Mouse (Mus musculus): ENCODE data around the gene Utp4. TPM values are rescaled to one million over a fixed set of nuclear protein-coding genes. Genes with fewer than 3 reads are reported as not detected.

Utp4 gene
- polyA plus RNA-seq, 1 experiment: 67.3 TPM

DNA sequence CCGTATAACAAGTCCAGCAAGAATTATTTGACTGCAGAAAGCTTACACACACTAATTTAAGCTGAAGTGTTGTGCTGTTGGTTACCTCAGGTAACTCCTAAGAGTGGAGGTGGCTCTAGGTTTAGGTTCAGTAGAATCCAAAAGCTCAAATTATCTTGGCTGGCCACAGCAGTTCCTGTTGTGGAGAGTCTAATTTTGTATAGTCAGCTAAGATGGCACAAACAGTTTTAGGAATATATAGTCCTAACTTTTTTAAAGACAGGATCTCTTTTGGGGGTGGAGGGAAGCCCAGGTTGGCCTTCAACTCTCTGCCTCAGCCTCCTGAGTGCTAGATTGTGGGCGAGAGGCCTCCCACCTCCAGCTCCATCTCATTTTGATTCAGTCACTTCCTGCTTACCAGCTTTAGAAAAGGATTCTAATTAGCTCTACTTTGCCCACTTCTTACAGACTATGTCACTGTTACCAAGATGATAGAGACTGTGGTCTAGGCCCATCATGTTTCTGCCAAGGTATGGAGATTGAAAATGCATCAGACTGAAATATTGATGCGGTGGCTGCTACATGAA, 55.3 kb downstream of the Utp4 start:
- peaks cover 6% of the 10 kb centered on the region for H3K36me3 ChIP-seq (ENCODE audit: control insufficient read depth, insufficient read depth)
- peaks cover 27% of the 10 kb centered on the region for H3K79me3 ChIP-seq (ENCODE audit: low read depth)
- TF ChIP-seq MAX (IDR thresholded peaks at IDR 0.05) (no peak), MYOG (IDR thresholded peaks at IDR 0.05; ENCODE audit: control insufficient read depth, extremely low read depth, insufficient read length) (no peak), CTCF (IDR thresholded peaks at IDR 0.05; ENCODE audit: control insufficient read depth, insufficient read depth, insufficient read length) (no peak), USF1 (IDR thresholded peaks at IDR 0.05; ENCODE audit: low read depth) (no peak)
- H3K27me3 ChIP-seq (ENCODE audit: control insufficient read depth, insufficient read depth, insufficient read length): no peaks in the 10 kb centered on the region
- H3K79me2 ChIP-seq (ENCODE audit: control insufficient read depth, insufficient read depth): peaks cover 93% of the 10 kb centered on the region
- H3ac ChIP-seq (ENCODE audit: control insufficient read depth, insufficient read length, low read depth): no peak overlapping the region
- H3K4me3 ChIP-seq (ENCODE audit: insufficient read depth, poor library complexity, severe bottlenecking): no peak overlapping the region

DNA sequence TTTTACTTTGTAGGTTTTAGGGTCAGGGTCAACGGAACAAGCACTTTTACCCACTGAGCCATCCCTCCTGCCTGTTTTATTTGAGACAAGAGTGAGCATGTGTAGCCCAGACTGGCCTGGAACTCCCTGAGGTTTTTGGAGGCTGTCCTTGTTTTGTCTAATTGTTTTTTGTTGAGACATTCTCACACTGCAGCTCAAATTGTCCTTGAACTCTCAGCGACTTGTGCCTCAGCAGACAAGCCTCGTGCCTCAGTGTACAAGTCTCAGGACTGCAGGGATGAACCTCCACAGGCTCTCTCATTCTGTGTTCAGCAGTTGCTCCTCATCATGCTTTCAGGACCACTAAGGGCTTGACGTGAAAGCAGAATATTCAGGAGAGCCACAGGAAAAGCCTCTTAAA, 58.3 kb downstream of the Utp4 start:
- H3K4me3 ChIP-seq (ENCODE audit: insufficient read depth, poor library complexity, severe bottlenecking): no peak overlapping the region
- H3K27me3 ChIP-seq (ENCODE audit: control insufficient read depth, insufficient read depth, insufficient read length): no peaks in the 10 kb centered on the region
- H3K36me3 ChIP-seq (ENCODE audit: control insufficient read depth, insufficient read depth): peaks cover 6% of the 10 kb centered on the region
- H3K79me3 ChIP-seq (ENCODE audit: low read depth): peaks cover 14% of the 10 kb centered on the region
- peaks cover 72% of the 10 kb centered on the region for H3K79me2 ChIP-seq (ENCODE audit: control insufficient read depth, insufficient read depth)
- TF ChIP-seq MYOD1 (IDR thresholded peaks at IDR 0.05; ENCODE audit: control insufficient read depth, insufficient read length, low read depth) (no peak), MYOG (IDR thresholded peaks at IDR 0.05; ENCODE audit: control insufficient read depth, extremely low read depth, insufficient read length) (no peak), FOSL1 (IDR thresholded peaks at IDR 0.05; ENCODE audit: insufficient read depth, low read length, poor library complexity, severe bottlenecking) (no peak), USF1 (IDR thresholded peaks at IDR 0.05; ENCODE audit: low read depth) (no peak), MAX (IDR thresholded peaks at IDR 0.05) (no peak), CEBPB (IDR thresholded peaks at IDR 0.05; ENCODE audit: low read depth) (no peak), CTCF (IDR thresholded peaks at IDR 0.05; ENCODE audit: control insufficient read depth, insufficient read depth, insufficient read length) (no peak)
- H3ac ChIP-seq (ENCODE audit: control insufficient read depth, insufficient read length, low read depth): no peak overlapping the region

DNA sequence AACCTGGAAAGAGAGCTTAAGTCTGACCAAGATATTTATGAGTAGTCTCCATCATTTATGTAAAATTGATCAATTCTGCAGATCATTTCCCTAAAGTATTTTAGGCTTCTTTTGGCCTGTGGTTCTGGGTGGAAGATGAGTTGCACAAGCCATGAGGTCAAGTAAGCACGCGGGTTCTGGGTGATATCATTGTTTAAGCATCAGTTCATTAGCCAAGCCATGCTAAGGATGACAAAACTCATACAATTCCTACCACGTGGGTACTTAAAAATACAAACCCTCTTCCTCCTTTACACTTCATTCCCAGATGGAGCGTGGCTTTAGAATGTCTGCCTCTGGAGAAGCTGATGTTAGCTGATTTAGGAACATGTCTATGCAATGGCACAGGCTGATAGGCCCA, 60.1 kb downstream of the Utp4 start:
- H3K79me2 ChIP-seq (ENCODE audit: control insufficient read depth, insufficient read depth): peaks cover 60% of the 10 kb centered on the region
- H3ac ChIP-seq (ENCODE audit: control insufficient read depth, insufficient read length, low read depth): no peak overlapping the region
- H3K79me3 ChIP-seq (ENCODE audit: low read depth): peaks cover 4% of the 10 kb centered on the region
- peaks cover 6% of the 10 kb centered on the region for H3K36me3 ChIP-seq (ENCODE audit: control insufficient read depth, insufficient read depth)
- H3K4me3 ChIP-seq (ENCODE audit: insufficient read depth, poor library complexity, severe bottlenecking): no peak overlapping the region
- TF ChIP-seq FOSL1 (IDR thresholded peaks at IDR 0.05; ENCODE audit: insufficient read depth, low read length, poor library complexity, severe bottlenecking) (no peak), USF1 (IDR thresholded peaks at IDR 0.05; ENCODE audit: low read depth) (peak; percentile 79), CEBPB (IDR thresholded peaks at IDR 0.05; ENCODE audit: low read depth) (peak; percentile 73), MAX (IDR thresholded peaks at IDR 0.05) (peak; percentile 85)
- no peaks in the 10 kb centered on the region for H3K27me3 ChIP-seq (ENCODE audit: control insufficient read depth, insufficient read depth, insufficient read length)

DNA sequence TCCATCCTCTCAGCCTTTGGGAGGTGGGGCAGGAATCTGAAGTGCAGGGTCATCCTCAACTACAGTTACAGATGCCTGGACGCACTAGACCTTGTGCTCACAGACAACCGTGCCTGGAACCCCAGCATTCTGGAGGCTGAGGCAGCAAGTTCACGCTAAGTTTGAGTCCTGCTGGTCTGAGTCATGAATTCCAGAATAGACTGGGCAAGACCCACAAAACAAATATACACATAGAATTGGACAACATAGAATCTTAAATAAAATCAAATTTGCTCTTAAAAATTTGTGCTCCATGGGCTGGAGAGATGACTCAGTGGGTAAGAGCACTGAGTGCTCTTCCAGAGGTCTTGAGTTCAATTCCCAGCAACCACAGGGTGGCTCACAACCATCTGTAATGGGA, 63.6 kb downstream of the Utp4 start:
- TF ChIP-seq MYOD1 (IDR thresholded peaks at IDR 0.05; ENCODE audit: control insufficient read depth, insufficient read length, low read depth) (no peak), CEBPB (IDR thresholded peaks at IDR 0.05; ENCODE audit: low read depth) (no peak), USF1 (IDR thresholded peaks at IDR 0.05; ENCODE audit: low read depth) (no peak), MYOG (IDR thresholded peaks at IDR 0.05; ENCODE audit: control insufficient read depth, extremely low read depth, insufficient read length) (no peak)
- Histone ChIP-seq H3K27me3 (ENCODE audit: control insufficient read depth, insufficient read depth, insufficient read length) (no peaks in the 10 kb centered on the region), H3K4me3 (ENCODE audit: insufficient read depth, poor library complexity, severe bottlenecking) (no peak overlapping the region), H3K79me2 (ENCODE audit: control insufficient read depth, insufficient read depth) (peaks cover 45% of the 10 kb centered on the region), H3ac (ENCODE audit: control insufficient read depth, insufficient read length, low read depth) (no peak overlapping the region), H3K36me3 (ENCODE audit: control insufficient read depth, insufficient read depth) (peaks cover 2% of the 10 kb centered on the region), H3K79me3 (ENCODE audit: low read depth) (peaks cover 13% of the 10 kb centered on the region)

DNA sequence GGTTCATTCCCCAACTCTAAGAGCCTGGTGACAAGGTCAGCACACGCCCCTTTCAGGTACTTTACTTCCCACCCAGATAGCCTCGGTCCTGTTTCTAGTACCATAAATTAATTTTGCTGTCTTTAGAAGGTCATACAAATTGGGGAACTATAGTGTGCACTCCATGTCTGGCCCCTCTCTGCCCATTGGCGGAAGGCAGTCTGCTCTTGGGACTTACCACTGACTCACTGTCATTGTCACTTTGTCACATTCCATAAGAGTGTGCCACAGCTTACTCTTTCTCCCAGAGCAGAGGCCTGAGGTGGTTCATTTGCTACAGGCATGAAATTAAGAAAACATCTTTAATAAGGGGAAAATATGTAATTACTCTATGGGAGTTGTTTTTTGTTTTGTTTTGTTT, 64.8 kb downstream of the Utp4 start:
- Histone ChIP-seq H3K36me3 (ENCODE audit: control insufficient read depth, insufficient read depth) (no peaks in the 10 kb centered on the region), H3K79me2 (ENCODE audit: control insufficient read depth, insufficient read depth) (peaks cover 38% of the 10 kb centered on the region), H3K4me3 (ENCODE audit: insufficient read depth, poor library complexity, severe bottlenecking) (no peak overlapping the region), H3K27me3 (ENCODE audit: control insufficient read depth, insufficient read depth, insufficient read length) (no peaks in the 10 kb centered on the region), H3K79me3 (ENCODE audit: low read depth) (peaks cover 10% of the 10 kb centered on the region), H3ac (ENCODE audit: control insufficient read depth, insufficient read length, low read depth) (no peak overlapping the region)
- TF ChIP-seq MAX (IDR thresholded peaks at IDR 0.05): no peak
- TF ChIP-seq CEBPB (IDR thresholded peaks at IDR 0.05; ENCODE audit: low read depth): no peak
- no peak for TF ChIP-seq FOSL1 (IDR thresholded peaks at IDR 0.05; ENCODE audit: insufficient read depth, low read length, poor library complexity, severe bottlenecking)
- TF ChIP-seq MYOD1 (IDR thresholded peaks at IDR 0.05; ENCODE audit: control insufficient read depth, insufficient read length, low read depth): no peak

DNA sequence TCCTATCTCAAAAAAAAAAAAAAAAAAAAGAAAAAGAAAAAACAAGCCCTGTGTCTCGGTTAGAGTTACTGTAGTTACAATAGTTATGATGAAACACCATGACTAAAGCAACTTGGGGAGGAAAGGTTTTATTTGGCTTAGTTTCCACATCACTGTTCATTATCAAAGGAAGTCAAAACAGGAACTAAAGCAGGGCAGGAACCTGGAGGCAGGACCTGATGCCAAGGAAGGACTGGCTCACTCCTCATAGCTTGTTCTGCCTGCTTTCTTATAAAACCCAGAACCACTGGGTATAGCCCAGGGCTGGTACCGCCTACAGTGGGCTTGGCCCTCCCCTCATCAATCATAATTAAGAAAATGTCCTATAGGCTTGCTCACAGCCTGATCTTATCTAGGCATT, 66.2 kb downstream of the Utp4 start:
- Histone ChIP-seq H3K79me3 (ENCODE audit: low read depth) (peaks cover 15% of the 10 kb centered on the region), H3K36me3 (ENCODE audit: control insufficient read depth, insufficient read depth) (no peaks in the 10 kb centered on the region), H3K27me3 (ENCODE audit: control insufficient read depth, insufficient read depth, insufficient read length) (no peaks in the 10 kb centered on the region), H3ac (ENCODE audit: control insufficient read depth, insufficient read length, low read depth) (no peak overlapping the region), H3K4me3 (ENCODE audit: insufficient read depth, poor library complexity, severe bottlenecking) (no peak overlapping the region), H3K79me2 (ENCODE audit: control insufficient read depth, insufficient read depth) (peaks cover 43% of the 10 kb centered on the region)
- no peak for TF ChIP-seq CEBPB (IDR thresholded peaks at IDR 0.05; ENCODE audit: low read depth)
- TF ChIP-seq MAX (IDR thresholded peaks at IDR 0.05): no peak
- TF ChIP-seq MYOD1 (IDR thresholded peaks at IDR 0.05; ENCODE audit: control insufficient read depth, insufficient read length, low read depth): no peak
- TF ChIP-seq USF1 (IDR thresholded peaks at IDR 0.05; ENCODE audit: low read depth): no peak
- TF ChIP-seq CTCF (IDR thresholded peaks at IDR 0.05; ENCODE audit: control insufficient read depth, insufficient read depth, insufficient read length): no peak
- TF ChIP-seq MYOG (IDR thresholded peaks at IDR 0.05; ENCODE audit: control insufficient read depth, extremely low read depth, insufficient read length): no peak
- TF ChIP-seq FOSL1 (IDR thresholded peaks at IDR 0.05; ENCODE audit: insufficient read depth, low read length, poor library complexity, severe bottlenecking): no peak
